Mouse (Mus musculus) forebrain, embryonic 10.5 days (tissue): Measurements from ENCODE around the gene Klhl29. TPM values are rescaled to one million over a fixed set of nuclear protein-coding genes. Genes with fewer than 3 reads are reported as not detected.

Experiments
- DNase-seq: peaks from one replicate; pipeline ENCODE4 v3.0.0-alpha.2; 2017; ENCODE audit warnings: low spot score; ENCODE audit errors: extremely low spot score
- H3K27ac ChIP-seq: fragments of 300-500 bp; sonication (generic); 2 replicates; pipeline ENCODE4 v1.5.1; 2016; ENCODE audit warnings: mild to moderate bottlenecking
- H3K27me3 ChIP-seq: fragments of 300-500 bp; sonication (generic); 2 replicates; pipeline ENCODE4 v1.6.1; 2016; ENCODE audit warnings: mild to moderate bottlenecking; ENCODE audit not compliant: poor library complexity, severe bottlenecking
- H3K36me3 ChIP-seq: fragments of 300-500 bp; sonication (generic); replicated peaks from 2 replicates; pipeline ENCODE4 v1.6.1; 2016; ENCODE audit warnings: mild to moderate bottlenecking, moderate library complexity
- H3K4me1 ChIP-seq: fragments of 300-500 bp; sonication (generic); 2 replicates; pipeline ENCODE4 v1.6.1; 2016
- H3K4me3 ChIP-seq: fragments of 300-500 bp; sonication (generic); 2 replicates; pipeline ENCODE4 v1.5.1; 2016; ENCODE audit warnings: mild to moderate bottlenecking, moderate library complexity
- H3K9me3 ChIP-seq: fragments of 300-500 bp; sonication (generic); 2 replicates; pipeline ENCODE4 v1.6.1; 2016; ENCODE audit warnings: mild to moderate bottlenecking, moderate library complexity
- WGBS: fragments of 180-500 bp; shearing (Covaris S2); methylation state at CpG from one replicate; pipeline ENCODE4 v1.1.7; 2016; 5-methylcytosine and 5-hydroxymethylcytosine counted together
- polyA plus RNA-seq: library from polyadenylated mRNA; unstranded; fragments of >200 nt; fragmentation: Nextera tagmentation; extraction: Ambion mirVana; gene quantifications from 2 replicates; pipeline ENCODE4 v1.2.1, GENCODE M21; 2016

The Klhl29 gene
- polyA plus RNA-seq, 1 experiment from 2014 or later: 1.2 TPM

- no peak for DNase-seq
- Histone ChIP-seq H3K27me3 (peaks cover 23% of the 10 kb centered on the region), H3K4me3 (no peak overlapping the region), H3K4me1 (peaks cover 20% of the 10 kb centered on the region), H3K27ac (no peak overlapping the region), H3K36me3 (no peaks in the 10 kb centered on the region), H3K9me3 (no peaks in the 10 kb centered on the region)
Observed at GRCm38 (mm10) chr12:5381694-5382093, 6.2 kb upstream of the Klhl29 start.

- peaks cover 78% of the 10 kb centered on the region for H3K27me3 ChIP-seq
- DNase-seq: peak; percentile 64
- H3K36me3 ChIP-seq: no peaks in the 10 kb centered on the region
- peak overlapping the region; percentile 92 for H3K27ac ChIP-seq
- H3K9me3 ChIP-seq: no peaks in the 10 kb centered on the region
- peak overlapping the region; percentile 81 for H3K4me3 ChIP-seq
- H3K4me1 ChIP-seq: peaks cover 49% of the 10 kb centered on the region
- under 1% methylated on average over 79 of the region's 84 CpGs for WGBS
Observed at GRCm38 (mm10) chr12:5374684-5375615, 532 bp downstream of the Klhl29 start.

GRCm38 (mm10) chr12:5374196-5374683 lies 1.2 kb downstream of the Klhl29 start:
- H3K9me3 ChIP-seq: no peaks in the 10 kb centered on the region
- under 1% methylated on average over 31 of the region's 31 CpGs for WGBS
- no peaks in the 10 kb centered on the region for H3K36me3 ChIP-seq
- peak overlapping the region; percentile 92 for H3K27ac ChIP-seq
- peak; percentile 52 for DNase-seq
- peaks cover 49% of the 10 kb centered on the region for H3K4me1 ChIP-seq
- H3K27me3 ChIP-seq: peaks cover 74% of the 10 kb centered on the region
- H3K4me3 ChIP-seq: peak overlapping the region; percentile 81

- H3K27ac ChIP-seq: peak overlapping the region; percentile 92
- peak; percentile 57 for DNase-seq
- peaks cover 69% of the 10 kb centered on the region for H3K27me3 ChIP-seq
- H3K4me3 ChIP-seq: peak overlapping the region; percentile 81
- WGBS: under 1% methylated on average over 42 of the region's 42 CpGs
- no peaks in the 10 kb centered on the region for H3K9me3 ChIP-seq
- H3K4me1 ChIP-seq: peaks cover 49% of the 10 kb centered on the region
- no peaks in the 10 kb centered on the region for H3K36me3 ChIP-seq
Observed at GRCm38 (mm10) chr12:5373641-5374195, 1.8 kb downstream of the Klhl29 start.

GRCm38 (mm10) chr12:5369396-5369795 lies 6.1 kb downstream of the Klhl29 start:
- H3K4me1 ChIP-seq: peaks cover 26% of the 10 kb centered on the region
- no peaks in the 10 kb centered on the region for H3K9me3 ChIP-seq
- no peak overlapping the region for H3K27ac ChIP-seq
- 92% methylated on average over 4 of the region's 4 CpGs for WGBS
- no peaks in the 10 kb centered on the region for H3K36me3 ChIP-seq
- H3K27me3 ChIP-seq: peaks cover 54% of the 10 kb centered on the region
- H3K4me3 ChIP-seq: no peak overlapping the region
- DNase-seq: no peak

GRCm38 (mm10) chr12:5364836-5365235 lies 10.6 kb downstream of the Klhl29 start:
- DNase-seq: no peak
- Histone ChIP-seq H3K4me3 (no peak overlapping the region), H3K4me1 (peaks cover 12% of the 10 kb centered on the region), H3K36me3 (no peaks in the 10 kb centered on the region), H3K27me3 (peaks cover 15% of the 10 kb centered on the region; the same call in 1 of the 2 replicates), H3K27ac (no peak overlapping the region), H3K9me3 (no peaks in the 10 kb centered on the region)
- 89% methylated on average over 3 of the region's 3 CpGs for WGBS

- peaks cover 15% of the 10 kb centered on the region; the same call in 1 of the 2 replicates for H3K27me3 ChIP-seq
- no peaks in the 10 kb centered on the region for H3K36me3 ChIP-seq
- H3K27ac ChIP-seq: no peak overlapping the region
- H3K4me1 ChIP-seq: peaks cover 14% of the 10 kb centered on the region
- no peak overlapping the region for H3K4me3 ChIP-seq
- WGBS: 90% methylated on average over 17 of the region's 17 CpGs
- DNase-seq: no peak
- H3K9me3 ChIP-seq: no peaks in the 10 kb centered on the region
Observed at GRCm38 (mm10) chr12:5363961-5364634, 11.4 kb downstream of the Klhl29 start.

GRCm38 (mm10) chr12:5359065-5359464 lies 16.4 kb downstream of the Klhl29 start:
- H3K9me3 ChIP-seq: no peaks in the 10 kb centered on the region
- no peak overlapping the region for H3K4me3 ChIP-seq
- H3K36me3 ChIP-seq: no peaks in the 10 kb centered on the region
- 77% methylated on average over 5 of the region's 5 CpGs for WGBS
- no peaks in the 10 kb centered on the region for H3K27me3 ChIP-seq
- peaks cover 22% of the 10 kb centered on the region; the same call in 1 of the 2 replicates for H3K4me1 ChIP-seq
- DNase-seq: no peak
- no peak overlapping the region for H3K27ac ChIP-seq

- Histone ChIP-seq H3K4me1 (peaks cover 22% of the 10 kb centered on the region; the same call in 1 of the 2 replicates), H3K27me3 (no peaks in the 10 kb centered on the region), H3K36me3 (no peaks in the 10 kb centered on the region), H3K4me3 (no peak overlapping the region), H3K9me3 (no peaks in the 10 kb centered on the region), H3K27ac (no peak overlapping the region)
- DNase-seq: no peak
- 72% methylated on average over 6 of the region's 6 CpGs for WGBS
Observed at GRCm38 (mm10) chr12:5358497-5358896, 17.0 kb downstream of the Klhl29 start.

GRCm38 (mm10) chr12:5353416-5353815 lies 22.1 kb downstream of the Klhl29 start:
- H3K27me3 ChIP-seq: no peaks in the 10 kb centered on the region
- H3K9me3 ChIP-seq: no peaks in the 10 kb centered on the region
- peaks cover 10% of the 10 kb centered on the region; the same call in 1 of the 2 replicates for H3K4me1 ChIP-seq
- no peaks in the 10 kb centered on the region for H3K36me3 ChIP-seq
- WGBS: 92% methylated on average over 9 of the region's 9 CpGs
- no peak overlapping the region for H3K4me3 ChIP-seq
- H3K27ac ChIP-seq: no peak overlapping the region
- no peak for DNase-seq

GRCm38 (mm10) chr12:5352771-5353170 lies 22.7 kb downstream of the Klhl29 start:
- Histone ChIP-seq H3K4me3 (no peak overlapping the region), H3K27me3 (no peaks in the 10 kb centered on the region), H3K4me1 (peaks cover 15% of the 10 kb centered on the region), H3K27ac (no peak overlapping the region), H3K9me3 (no peaks in the 10 kb centered on the region), H3K36me3 (no peaks in the 10 kb centered on the region)
- WGBS: 95% methylated on average over 8 of the region's 8 CpGs
- no peak for DNase-seq

GRCm38 (mm10) chr12:5350491-5351285 lies 24.8 kb downstream of the Klhl29 start:
- H3K27ac ChIP-seq: no peak overlapping the region
- DNase-seq: no peak
- 91% methylated on average over 11 of the region's 11 CpGs for WGBS

More at GRCm38 (mm10) chr12:5350491-5351285, 24.8 kb downstream of the Klhl29 start:
- no peaks in the 10 kb centered on the region for H3K36me3 ChIP-seq
- H3K27me3 ChIP-seq: no peaks in the 10 kb centered on the region
- H3K4me3 ChIP-seq: no peak overlapping the region
- H3K4me1 ChIP-seq: peaks cover 21% of the 10 kb centered on the region
- H3K9me3 ChIP-seq: no peaks in the 10 kb centered on the region
